In genomic region chr6:28322399-28322798, GRCm38 (mm10) we compare ENCODE assay signal across 28 mouse cellular contexts.
DNase-seq lines count a peak whose midpoint lies in the region; ATAC-seq and TF ChIP-seq lines count a peak whose summit lies in the region.
"Had no signal": no experiment of that assay in that cellular context is flagged by ENCODE, and none has a peak within 500 bp of the region (broad histone marks: within the 10 kb centered on the region; RNA-seq: fewer than 3 reads in every experiment).

No protein-coding gene starts in this region.

- no peak overlapping the region for H3K9ac ChIP-seq in hindbrain, embryonic 12.5 days
- H3K9ac ChIP-seq in forebrain, embryonic 13.5 days, result no peak overlapping the region
- H3K9ac ChIP-seq: embryonic facial prominence, embryonic 13.5 days; forebrain, embryonic 12.5 days; heart, embryonic 15.5 days; hindbrain, embryonic 15.5 days; intestine, embryonic 15.5 days; limb, embryonic 13.5 days; liver, embryonic 13.5 days had no signal

- peak; percentile 77 for ATAC-seq in activated CD4-positive, CD25-positive, alpha-beta regulatory T cell, adult 4 months
- ATAC-seq in megakaryocyte-erythroid progenitor cell, adult 5-6 weeks (replicated peaks; ENCODE audit: low FRiP score, low TSS enrichment, poor library complexity, severe bottlenecking), result peak; percentile 36; the same call in 1 of the 2 replicates
- ATAC-seq in hindbrain, embryonic 12.5 days (ENCODE audit: low FRiP score), result no peak
- no peak for ATAC-seq in forebrain, embryonic 13.5 days
- ATAC-seq: intestine, embryonic 15.5 days had no signal

- TF ChIP-seq POLR2A in cerebellum, adult 2 months (IDR thresholded peaks at IDR 0.05; ENCODE audit: borderline replicate concordance, insufficient read depth, low read length), result no peak

- H3K4me3 ChIP-seq in cerebellum, adult 2 months (replicated peaks; ENCODE audit: insufficient read depth, low read depth, low read length), result no peak overlapping the region
- H3K4me3 ChIP-seq in hindbrain, embryonic 12.5 days, result no peak overlapping the region
- no peak overlapping the region for H3K4me3 ChIP-seq in forebrain, embryonic 13.5 days
- H3K4me3 ChIP-seq: embryonic facial prominence, embryonic 13.5 days; erythroblast, embryonic 14.5 days; forebrain, embryonic 12.5 days; gastrocnemius, adult 2 months; heart, embryonic 15.5 days; hindbrain, embryonic 15.5 days; intestine, embryonic 15.5 days; limb, embryonic 13.5 days; liver, embryonic 13.5 days; megakaryocyte, embryonic 14.5 days; myocyte had no signal

- H3K27ac ChIP-seq in cerebellum, adult 2 months (ENCODE audit: insufficient read depth, low read length), result no peak overlapping the region
- no peak overlapping the region for H3K27ac ChIP-seq in hindbrain, embryonic 12.5 days
- no peak overlapping the region for H3K27ac ChIP-seq in forebrain, embryonic 13.5 days
- H3K27ac ChIP-seq: embryonic facial prominence, embryonic 13.5 days; forebrain, embryonic 12.5 days; gastrocnemius, adult 2 months; heart, embryonic 15.5 days; hindbrain, embryonic 15.5 days; intestine, embryonic 15.5 days; limb, embryonic 13.5 days; liver, embryonic 13.5 days had no signal

- no peak overlapping the region for H3K4me2 ChIP-seq in hindbrain, embryonic 12.5 days (replicated peaks)
- no peak overlapping the region for H3K4me2 ChIP-seq in forebrain, embryonic 13.5 days
- H3K4me2 ChIP-seq: embryonic facial prominence, embryonic 13.5 days; forebrain, embryonic 12.5 days; heart, embryonic 15.5 days; hindbrain, embryonic 15.5 days; intestine, embryonic 15.5 days; limb, embryonic 13.5 days; liver, embryonic 13.5 days had no signal

- H3K9me3 ChIP-seq in hindbrain, embryonic 12.5 days (replicated peaks), result no peaks in the 10 kb centered on the region
- H3K9me3 ChIP-seq in forebrain, embryonic 13.5 days (replicated peaks), result 0 out of 2 replicates have a peak, but pooled peaks cover 4% of the 10 kb centered on the region
- H3K9me3 ChIP-seq: heart, embryonic 15.5 days; intestine, embryonic 15.5 days; liver, embryonic 13.5 days had no signal

- H3K27me3 ChIP-seq in cerebellum, adult 2 months (ENCODE audit: control insufficient read depth, insufficient read depth, low read length), result no peaks in the 10 kb centered on the region
- no peaks in the 10 kb centered on the region for H3K27me3 ChIP-seq in hindbrain, embryonic 12.5 days
- no peaks in the 10 kb centered on the region for H3K27me3 ChIP-seq in forebrain, embryonic 13.5 days
- H3K27me3 ChIP-seq: embryonic facial prominence, embryonic 13.5 days; forebrain, embryonic 12.5 days; heart, embryonic 15.5 days; hindbrain, embryonic 15.5 days; intestine, embryonic 15.5 days; limb, embryonic 13.5 days; liver, embryonic 13.5 days had no signal

- DNase-seq in thymus, postnatal 14 days, result peak; percentile 9
- DNase-seq in thymus, postnatal 0 days (ENCODE audit: low spot score), result no peak
- DNase-seq in cerebellum, adult 2 months, result no peak
- DNase-seq: adrenal gland, adult 2 months; cerebellum, adult 11-12 months; cerebellum, postnatal 14 days; embryo, embryonic 11 days; gastrocnemius, adult 2 months; heart, postnatal 36 days; kidney, adult 8-10 months; kidney, postnatal 10 days; liver, embryonic 13.5 days; lung, adult 2 months; midbrain, embryonic 14.5 days; spleen, adult 18-20 months had no signal

- peaks cover 4% of the 10 kb centered on the region; the same call in 1 of the 2 replicates for H3K4me1 ChIP-seq in cerebellum, adult 2 months (ENCODE audit: control insufficient read depth, insufficient read depth, low read length)
- no peaks in the 10 kb centered on the region for H3K4me1 ChIP-seq in hindbrain, embryonic 12.5 days
- 0 out of 2 replicates have a peak, but pooled peaks cover 4% of the 10 kb centered on the region for H3K4me1 ChIP-seq in forebrain, embryonic 13.5 days
- H3K4me1 ChIP-seq: embryonic facial prominence, embryonic 13.5 days; forebrain, embryonic 12.5 days; heart, embryonic 15.5 days; hindbrain, embryonic 15.5 days; intestine, embryonic 15.5 days; limb, embryonic 13.5 days; liver, embryonic 13.5 days had no signal

- no peak for TF ChIP-seq CTCF in cerebellum, adult 2 months (IDR thresholded peaks at IDR 0.05; ENCODE audit: borderline replicate concordance, insufficient read depth, low read depth, low read length)

- no peaks in the 10 kb centered on the region for H3K36me3 ChIP-seq in hindbrain, embryonic 12.5 days
- H3K36me3 ChIP-seq in forebrain, embryonic 13.5 days (ENCODE audit: poor library complexity, severe bottlenecking), result no peaks in the 10 kb centered on the region
- H3K36me3 ChIP-seq: embryonic facial prominence, embryonic 13.5 days; forebrain, embryonic 12.5 days; heart, embryonic 15.5 days; hindbrain, embryonic 15.5 days; intestine, embryonic 15.5 days; limb, embryonic 13.5 days; liver, embryonic 13.5 days had no signal

- WGBS in cerebellum, adult 2 months, result 79% methylated on average over 7 of the region's 7 CpGs
- 92% methylated on average over 7 of the region's 7 CpGs for WGBS in hindbrain, embryonic 12.5 days
- WGBS in forebrain, embryonic 13.5 days, result 93% methylated on average over 7 of the region's 7 CpGs

Comparison
In these comparisons a context has a peak if more than half of its experiments do, and no peak if none do; other contexts are left out.
1. ATAC-seq: peak in activated CD4-positive, CD25-positive, alpha-beta regulatory T cell, adult 4 months (single experiment) and megakaryocyte-erythroid progenitor cell, adult 5-6 weeks (single experiment); none in hindbrain, embryonic 12.5 days (single experiment) and forebrain, embryonic 13.5 days (single experiment).